Mouse (Mus musculus) adrenal gland, adult 2 months (tissue): ENCODE measurements around the gene Sox2. TPM values are rescaled to one million over a fixed set of nuclear protein-coding genes. Genes with fewer than 3 reads are reported as not detected.
A peak's percentile ranks its signal among the peaks of the same experiment; 100 is the strongest.

Source experiments
- DNase-seq: peaks from one replicate; pipeline ENCODE4 v3.0.0; 2021
- polyA plus RNA-seq: library from polyadenylated mRNA; depleted of rRNA; stranded (reverse); fragments of >200 nt; gene quantifications from 2 replicates; pipeline ENCODE4 v1.2.3, GENCODE M21; 2012
- total RNA-seq, 2 experiments: library from RNA; stranded (reverse); gene quantifications; 2 replicates each; pipeline ENCODE4 v1.2.3; 2021

Sox2 gene
- total and polyA plus RNA-seq, 3 experiments, result 0.14 to 0.42 (median 0.28) TPM

GRCm38 (mm10) chr3:34643536-34644115 lies 6.6 kb upstream of the Sox2 start:
- no peak for DNase-seq

GRCm38 (mm10) chr3:34646169-34646568 lies 4.0 kb upstream of the Sox2 start:
- DNase-seq, result no peak

GRCm38 (mm10) chr3:34647688-34648087 lies 2.5 kb upstream of the Sox2 start:
- peak; percentile 61 for DNase-seq

GRCm38 (mm10) chr3:34648105-34648832 lies 1.9 kb upstream of the Sox2 start:
- no peak for DNase-seq

- DNase-seq, result no peak
These were observed 1.1 kb upstream of the Sox2 start for GRCm38 (mm10) chr3:34648833-34649719.

- DNase-seq, result peak; percentile 37
These were observed 586 bp downstream of the Sox2 start for GRCm38 (mm10) chr3:34650621-34651361.

GRCm38 (mm10) chr3:34651486-34652170 lies 1.4 kb downstream of the Sox2 start:
- DNase-seq, result no peak

GRCm38 (mm10) chr3:34652616-34653015 lies 2.4 kb downstream of the Sox2 start:
- DNase-seq, result no peak

- no peak for DNase-seq
These were observed 3.2 kb downstream of the Sox2 start for GRCm38 (mm10) chr3:34653235-34653976.

GRCm38 (mm10) chr3:34653977-34654500 lies 3.8 kb downstream of the Sox2 start:
- DNase-seq, result no peak

- no peak for DNase-seq
These were observed 4.6 kb downstream of the Sox2 start for GRCm38 (mm10) chr3:34654781-34655180.

- DNase-seq, result no peak
These were observed 5.3 kb downstream of the Sox2 start for GRCm38 (mm10) chr3:34655311-34656075.

GRCm38 (mm10) chr3:34656153-34656552 lies 5.9 kb downstream of the Sox2 start:
- no peak for DNase-seq

- no peak for DNase-seq
These were observed 6.9 kb downstream of the Sox2 start for GRCm38 (mm10) chr3:34656813-34657700.

GRCm38 (mm10) chr3:34657701-34658090 lies 7.5 kb downstream of the Sox2 start:
- DNase-seq, result no peak

GRCm38 (mm10) chr3:34658241-34658965 lies 8.2 kb downstream of the Sox2 start:
- DNase-seq, result no peak

GRCm38 (mm10) chr3:34658966-34659535 lies 8.8 kb downstream of the Sox2 start:
- DNase-seq, result no peak

GRCm38 (mm10) chr3:34659861-34660260 lies 9.7 kb downstream of the Sox2 start:
- no peak for DNase-seq
